Mouse (Mus musculus): ENCODE data around the gene Mthfr. TPM values are rescaled to one million over a fixed set of nuclear protein-coding genes. Genes with fewer than 3 reads are reported as not detected.

The Mthfr gene
- polyA plus RNA-seq, 1 experiment = 31.8 TPM

DNA sequence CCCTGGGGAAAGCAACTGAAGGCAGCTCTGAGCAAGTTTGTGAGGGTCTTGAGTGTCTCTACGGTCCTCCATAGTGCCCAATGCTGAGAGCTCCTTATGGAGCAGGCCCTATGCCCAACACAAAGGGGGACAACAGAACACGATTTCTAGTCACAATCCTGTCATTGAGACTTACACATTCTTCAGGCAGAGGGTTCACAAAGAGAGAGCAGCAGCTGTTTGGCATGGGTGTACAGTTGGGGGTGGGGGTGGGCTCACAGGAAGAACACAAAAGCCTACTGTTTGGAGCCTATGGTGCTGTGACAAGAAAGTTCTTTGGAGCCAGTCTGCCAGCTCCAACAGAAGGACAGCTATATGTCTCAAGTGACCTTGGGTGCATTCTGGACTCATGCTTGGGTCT is 20.5 kb upstream of the Mthfr start:
- no peak overlapping the region for H3ac ChIP-seq (ENCODE audit: control insufficient read depth, insufficient read length)
- no peak for TF ChIP-seq USF1 (IDR thresholded peaks at IDR 0.05; ENCODE audit: low read depth)
- no peak for TF ChIP-seq MYOD1 (IDR thresholded peaks at IDR 0.05; ENCODE audit: control insufficient read depth in 1 of 3, insufficient read length in 2 of 3, low read depth in 2 of 3)
- TF ChIP-seq SRF (IDR thresholded peaks at IDR 0.05; ENCODE audit: control insufficient read depth, insufficient read length, low read depth) = no peak
- no peak for TF ChIP-seq MAX (IDR thresholded peaks at IDR 0.05; ENCODE audit: low read depth)
- TF ChIP-seq E2F4 (IDR thresholded peaks at IDR 0.05; ENCODE audit: insufficient read depth) = no peak
- TF ChIP-seq CEBPB (IDR thresholded peaks at IDR 0.05; ENCODE audit: insufficient read depth, poor library complexity, severe bottlenecking) = no peak
- TF ChIP-seq MYOG (IDR thresholded peaks at IDR 0.05; ENCODE audit: control insufficient read depth in 1 of 3, insufficient read depth in 1 of 3, insufficient read length in 2 of 3, low read depth in 2 of 3) = no peak
- TF ChIP-seq TCF3 (IDR thresholded peaks at IDR 0.05; ENCODE audit: insufficient read length, low read depth) = no peak
- TF ChIP-seq REST (IDR thresholded peaks at IDR 0.05; ENCODE audit: insufficient read depth, insufficient read length) = no peak
- TF ChIP-seq POLR2A (IDR thresholded peaks at IDR 0.05; ENCODE audit: insufficient read length, low read depth) = no peak

DNA sequence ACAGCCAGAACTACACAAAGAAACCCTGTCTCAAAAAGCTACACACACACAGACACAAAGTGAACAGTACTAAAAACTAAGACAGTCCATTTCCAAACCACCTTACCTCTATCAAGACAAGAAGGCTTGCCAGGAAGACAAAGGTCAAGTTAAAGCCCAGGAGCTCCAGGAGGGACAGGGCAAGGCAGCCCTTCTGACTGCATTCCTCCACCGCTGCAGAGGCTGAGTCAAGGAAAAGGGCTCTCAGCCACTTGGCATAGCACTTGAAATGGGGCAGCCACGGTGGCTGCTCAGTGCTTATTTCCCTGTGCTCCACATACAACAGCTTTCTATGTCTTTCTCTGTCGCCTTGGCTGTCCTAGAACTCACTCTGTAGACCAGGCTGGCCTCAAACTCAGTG is 14.9 kb upstream of the Mthfr start:
- Histone ChIP-seq H3K36me3 (ENCODE audit: control insufficient read depth, insufficient read depth) (peaks cover 30% of the 10 kb centered on the region), H3K4me2 (ENCODE audit: low read depth) (no peak overlapping the region), H3ac (ENCODE audit: control insufficient read depth, insufficient read length) (no peak overlapping the region), H3K79me2 (ENCODE audit: control insufficient read depth, insufficient read depth) (no peaks in the 10 kb centered on the region), H3K27me3 (ENCODE audit: control insufficient read depth, insufficient read depth, insufficient read length) (no peaks in the 10 kb centered on the region), H3K4me3 (no peak overlapping the region)
- no peak for TF ChIP-seq TCF3 (IDR thresholded peaks at IDR 0.05; ENCODE audit: insufficient read length, low read depth)
- no peak for TF ChIP-seq CEBPB (IDR thresholded peaks at IDR 0.05; ENCODE audit: insufficient read depth, poor library complexity, severe bottlenecking)
- no peak for TF ChIP-seq MYOG (IDR thresholded peaks at IDR 0.05; ENCODE audit: control insufficient read depth in 1 of 3, insufficient read depth in 1 of 3, insufficient read length in 2 of 3, low read depth in 2 of 3)
- no peak for TF ChIP-seq MAX (IDR thresholded peaks at IDR 0.05; ENCODE audit: low read depth)
- TF ChIP-seq E2F4 (IDR thresholded peaks at IDR 0.05; ENCODE audit: insufficient read depth) = no peak
- no peak for TF ChIP-seq REST (IDR thresholded peaks at IDR 0.05; ENCODE audit: insufficient read depth, insufficient read length)
- TF ChIP-seq USF1 (IDR thresholded peaks at IDR 0.05; ENCODE audit: low read depth) = no peak
- no peak for TF ChIP-seq POLR2A (IDR thresholded peaks at IDR 0.05; ENCODE audit: insufficient read length, low read depth)
- no peak for TF ChIP-seq POLR2AphosphoS2 (IDR thresholded peaks at IDR 0.05; ENCODE audit: insufficient read length, low read depth)
- TF ChIP-seq MYOD1 (IDR thresholded peaks at IDR 0.05; ENCODE audit: control insufficient read depth in 1 of 3, insufficient read length in 2 of 3, low read depth in 2 of 3) = no peak
- no peak for TF ChIP-seq TCF12 (IDR thresholded peaks at IDR 0.05; ENCODE audit: insufficient read depth, poor library complexity, severe bottlenecking)
- TF ChIP-seq SRF (IDR thresholded peaks at IDR 0.05; ENCODE audit: control insufficient read depth, insufficient read length, low read depth) = no peak

More for the DNA sequence above, 20.5 kb upstream of the Mthfr start:
- H3K27me3 ChIP-seq (ENCODE audit: control insufficient read depth, insufficient read depth, insufficient read length) = no peaks in the 10 kb centered on the region
- no peak overlapping the region for H3K4me3 ChIP-seq
- H3K4me2 ChIP-seq (ENCODE audit: low read depth) = no peak overlapping the region
- no peaks in the 10 kb centered on the region for H3K79me2 ChIP-seq (ENCODE audit: control insufficient read depth, insufficient read depth)
- H3K36me3 ChIP-seq (ENCODE audit: control insufficient read depth, insufficient read depth) = peaks cover 39% of the 10 kb centered on the region

DNA sequence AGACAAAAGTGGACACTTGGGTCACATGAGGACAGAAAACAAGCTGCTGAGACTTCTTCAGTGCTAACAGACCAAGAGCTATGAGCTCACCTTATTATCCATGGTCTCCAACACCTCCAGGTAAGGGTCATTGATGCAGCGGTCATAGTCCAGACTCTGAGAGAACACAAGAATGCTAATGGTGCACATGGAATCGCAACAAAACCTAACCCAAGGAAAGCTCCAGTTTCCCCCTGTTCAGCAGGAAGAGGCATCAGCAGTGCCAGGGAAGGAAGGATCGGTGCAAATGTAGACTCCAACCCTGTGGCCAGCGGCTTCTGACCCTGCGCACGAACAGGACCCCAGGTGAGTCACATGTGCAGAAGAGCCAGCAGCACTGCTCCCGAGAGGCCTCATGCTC is 9.6 kb upstream of the Mthfr start:
- Histone ChIP-seq H3K4me2 (ENCODE audit: low read depth) (no peak overlapping the region), H3K27me3 (ENCODE audit: control insufficient read depth, insufficient read depth, insufficient read length) (no peaks in the 10 kb centered on the region), H3ac (ENCODE audit: control insufficient read depth, insufficient read length) (no peak overlapping the region), H3K79me2 (ENCODE audit: control insufficient read depth, insufficient read depth) (no peaks in the 10 kb centered on the region), H3K36me3 (ENCODE audit: control insufficient read depth, insufficient read depth) (peaks cover 15% of the 10 kb centered on the region), H3K4me3 (no peak overlapping the region)
- TF ChIP-seq POLR2AphosphoS2 (IDR thresholded peaks at IDR 0.05; ENCODE audit: insufficient read length, low read depth) = no peak
- no peak for TF ChIP-seq E2F4 (IDR thresholded peaks at IDR 0.05; ENCODE audit: insufficient read depth)
- TF ChIP-seq MAX (IDR thresholded peaks at IDR 0.05; ENCODE audit: low read depth) = no peak
- no peak for TF ChIP-seq TCF12 (IDR thresholded peaks at IDR 0.05; ENCODE audit: insufficient read depth, poor library complexity, severe bottlenecking)
- no peak for TF ChIP-seq MYOG (IDR thresholded peaks at IDR 0.05; ENCODE audit: control insufficient read depth in 1 of 3, insufficient read depth in 1 of 3, insufficient read length in 2 of 3, low read depth in 2 of 3)
- TF ChIP-seq MYOD1 (IDR thresholded peaks at IDR 0.05; ENCODE audit: control insufficient read depth in 1 of 3, insufficient read length in 2 of 3, low read depth in 2 of 3) = no peak
- TF ChIP-seq USF1 (IDR thresholded peaks at IDR 0.05; ENCODE audit: low read depth) = no peak
- TF ChIP-seq POLR2A (IDR thresholded peaks at IDR 0.05; ENCODE audit: insufficient read length, low read depth) = no peak

DNA sequence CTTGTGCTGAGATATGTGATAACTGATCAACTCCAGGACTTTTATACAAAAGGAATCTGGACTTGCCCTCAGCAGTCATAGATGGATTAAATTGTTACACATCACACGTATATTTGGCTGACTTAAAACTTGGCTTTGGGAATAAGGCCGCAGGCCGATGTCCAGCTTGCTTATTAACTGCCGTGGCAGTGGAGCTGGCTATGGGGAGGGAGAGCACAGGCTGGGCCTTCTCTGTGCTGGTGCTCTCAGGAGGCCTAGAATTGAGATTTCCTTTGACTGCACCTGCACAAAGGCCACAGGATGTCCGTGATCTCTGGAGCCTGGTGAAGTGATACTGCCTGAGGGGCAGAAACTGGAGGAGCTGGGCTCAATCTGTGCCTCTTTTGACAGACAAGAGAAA is 8.4 kb upstream of the Mthfr start:
- H3K36me3 ChIP-seq (ENCODE audit: control insufficient read depth, insufficient read depth) = peaks cover 10% of the 10 kb centered on the region
- no peaks in the 10 kb centered on the region for H3K27me3 ChIP-seq (ENCODE audit: control insufficient read depth, insufficient read depth, insufficient read length)
- TF ChIP-seq MYOD1 (IDR thresholded peaks at IDR 0.05; ENCODE audit: control insufficient read depth in 1 of 3, insufficient read length in 2 of 3, low read depth in 2 of 3) = no peak
- TF ChIP-seq E2F4 (IDR thresholded peaks at IDR 0.05; ENCODE audit: insufficient read depth) = no peak
- TF ChIP-seq POLR2A (IDR thresholded peaks at IDR 0.05; ENCODE audit: insufficient read length, low read depth) = no peak
- no peak for TF ChIP-seq MYOG (IDR thresholded peaks at IDR 0.05; ENCODE audit: control insufficient read depth in 1 of 3, insufficient read depth in 1 of 3, insufficient read length in 2 of 3, low read depth in 2 of 3)
- TF ChIP-seq REST (IDR thresholded peaks at IDR 0.05; ENCODE audit: insufficient read depth, insufficient read length) = no peak
- TF ChIP-seq MAX (IDR thresholded peaks at IDR 0.05; ENCODE audit: low read depth) = no peak
- TF ChIP-seq CEBPB (IDR thresholded peaks at IDR 0.05; ENCODE audit: insufficient read depth, poor library complexity, severe bottlenecking) = no peak
- no peak overlapping the region for H3K4me2 ChIP-seq (ENCODE audit: low read depth)
- no peaks in the 10 kb centered on the region for H3K79me2 ChIP-seq (ENCODE audit: control insufficient read depth, insufficient read depth)
- H3K4me3 ChIP-seq = no peak overlapping the region
- no peak overlapping the region for H3ac ChIP-seq (ENCODE audit: control insufficient read depth, insufficient read length)

DNA sequence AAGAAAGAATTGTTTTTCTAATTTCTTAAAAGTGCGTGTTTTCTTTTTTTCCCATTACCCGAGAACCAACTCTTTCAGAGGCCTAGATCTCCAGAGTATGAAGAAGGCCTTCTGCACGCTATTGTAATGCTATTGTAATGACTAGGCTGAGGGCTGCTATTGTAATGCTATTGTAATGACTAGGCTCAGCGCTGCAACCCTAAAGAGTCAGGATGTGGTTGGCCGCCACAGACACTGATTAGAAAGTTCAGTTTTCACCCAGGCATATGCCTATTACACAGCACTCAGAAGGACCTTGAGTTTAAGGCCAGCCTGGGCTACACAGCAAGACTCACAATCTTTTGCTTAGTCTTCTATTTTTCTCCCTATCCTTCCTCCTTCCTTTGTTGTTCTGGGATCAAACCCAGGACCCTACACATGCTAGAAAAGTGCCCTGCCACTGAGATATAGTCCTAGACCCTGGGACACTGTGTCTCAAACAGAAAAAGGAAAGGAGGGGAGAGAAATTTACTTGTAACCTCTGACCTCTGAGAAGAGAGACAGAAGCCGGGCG is 4.9 kb upstream of the Mthfr start:
- Histone ChIP-seq H3K4me2 (ENCODE audit: low read depth) (no peak overlapping the region), H3K79me2 (ENCODE audit: control insufficient read depth, insufficient read depth) (peaks cover 16% of the 10 kb centered on the region), H3K27me3 (ENCODE audit: control insufficient read depth, insufficient read depth, insufficient read length) (no peaks in the 10 kb centered on the region), H3K36me3 (ENCODE audit: control insufficient read depth, insufficient read depth) (peaks cover 4% of the 10 kb centered on the region), H3K4me3 (no peak overlapping the region), H3ac (ENCODE audit: control insufficient read depth, insufficient read length) (no peak overlapping the region)
- TF ChIP-seq USF1 (IDR thresholded peaks at IDR 0.05; ENCODE audit: low read depth) (no peak), E2F4 (IDR thresholded peaks at IDR 0.05; ENCODE audit: insufficient read depth) (no peak), MYOD1 (IDR thresholded peaks at IDR 0.05; ENCODE audit: control insufficient read depth in 1 of 3, insufficient read length in 2 of 3, low read depth in 2 of 3) (no peak)

All from myocyte (in vitro differentiated cells).